Mouse (Mus musculus): ENCODE measurements around the gene Oprm1.

The Oprm1 gene

GRCm38 (mm10) chr10:6758206-6758605 is at the start of gene Oprm1:
Oprm1 (plus strand) TSS chr10:6758506.
- in situ Hi-C loops (cut with MseI, MboI): no loop called here

GRCm38 (mm10) chr10:6717181-6717948 is 40.9 kb upstream of the Oprm1 start:
- in situ Hi-C loops (cut with MseI, MboI): no loop called here

GRCm38 (mm10) chr10:6723765-6724164 is 34.5 kb upstream of the Oprm1 start:
- in situ Hi-C loops (cut with MseI, MboI): no loop called here

GRCm38 (mm10) chr10:6728469-6728868 is 29.8 kb upstream of the Oprm1 start:
- in situ Hi-C loops (cut with MseI, MboI): no loop called here

GRCm38 (mm10) chr10:6753375-6753774 is 4.9 kb upstream of the Oprm1 start:
- in situ Hi-C loops (cut with MseI, MboI): no loop called here

- in situ Hi-C loops (cut with MseI, MboI): no loop called here
These were observed 3.0 kb downstream of the Oprm1 start, which contains the start of gene Gm10945 for GRCm38 (mm10) chr10:6761287-6761811. Gm10945 (minus strand) TSS chr10:6761761.

- in situ Hi-C loops (cut with MseI, MboI): no loop called here
These were observed 30.4 kb downstream of the Oprm1 start for GRCm38 (mm10) chr10:6788517-6789237.

GRCm38 (mm10) chr10:6790226-6790625 is 31.9 kb downstream of the Oprm1 start:
- in situ Hi-C loops (cut with MseI, MboI): no loop called here

GRCm38 (mm10) chr10:6820626-6821025 is 62.3 kb downstream of the Oprm1 start:
- in situ Hi-C loops (cut with MseI, MboI): no loop called here

GRCm38 (mm10) chr10:6842225-6842624 is 83.9 kb downstream of the Oprm1 start:
- in situ Hi-C loops (cut with MseI, MboI): no loop called here

- in situ Hi-C loops (cut with MseI, MboI): no loop called here
These were observed 88.0 kb downstream of the Oprm1 start for GRCm38 (mm10) chr10:6846283-6846682.

- in situ Hi-C loops (cut with MseI, MboI): no loop called here
These were observed 90.0 kb downstream of the Oprm1 start for GRCm38 (mm10) chr10:6848162-6848754.

- in situ Hi-C loops (cut with MseI, MboI): no loop called here
These were observed 90.5 kb downstream of the Oprm1 start for GRCm38 (mm10) chr10:6848834-6849233.

- in situ Hi-C loops (cut with MseI, MboI): no loop called here
These were observed 97.5 kb downstream of the Oprm1 start for GRCm38 (mm10) chr10:6855812-6856211.

- in situ Hi-C loops (cut with MseI, MboI): no loop called here
These were observed 113.2 kb downstream of the Oprm1 start for GRCm38 (mm10) chr10:6871418-6872072.

GRCm38 (mm10) chr10:6873917-6874316 is 115.6 kb downstream of the Oprm1 start:
- in situ Hi-C loops (cut with MseI, MboI): no loop called here

GRCm38 (mm10) chr10:6878276-6878881 is 120.1 kb downstream of the Oprm1 start:
- in situ Hi-C loops (cut with MseI, MboI): no loop called here

GRCm38 (mm10) chr10:6882041-6882440 is 123.7 kb downstream of the Oprm1 start:
- in situ Hi-C loops (cut with MseI, MboI): loop anchor here in 1 of 2 experiments (10.0 kb wide), 1 partner anchor 193 kb away; no protein-coding TSS in a partner anchor

- in situ Hi-C loops (cut with MseI, MboI): loop anchor here in 1 of 2 experiments (10.0 kb wide), 1 partner anchor 189 kb away; no protein-coding TSS in a partner anchor
These were observed 127.2 kb downstream of the Oprm1 start for GRCm38 (mm10) chr10:6885460-6885859.

- in situ Hi-C loops (cut with MseI, MboI): loop anchor here in 1 of 2 experiments (10.0 kb wide), 1 partner anchor 185 kb away; no protein-coding TSS in a partner anchor
These were observed 131.4 kb downstream of the Oprm1 start for GRCm38 (mm10) chr10:6889640-6890245.
